Mouse (Mus musculus): ENCODE measurements around the gene Cyp4b1.

GRCm38 (mm10) chr4:115657104-115657866, 9.8 kb upstream of the Cyp4b1 start:
- TF ChIP-seq CTCF (IDR thresholded peaks at IDR 0.05; ENCODE audit: low read depth): no peak
- no peak for TF ChIP-seq EP300 (IDR thresholded peaks at IDR 0.05; ENCODE audit: low read depth)

Measured in liver, embryonic 14.5 days (tissue).